Mouse (Mus musculus): ENCODE results near the gene Hsdl1. TPM values are rescaled to one million over a fixed set of nuclear protein-coding genes. Genes with fewer than 3 reads are reported as not detected.

Gene Hsdl1
- polyA plus RNA-seq, 1 experiment: 11.0 TPM

DNA sequence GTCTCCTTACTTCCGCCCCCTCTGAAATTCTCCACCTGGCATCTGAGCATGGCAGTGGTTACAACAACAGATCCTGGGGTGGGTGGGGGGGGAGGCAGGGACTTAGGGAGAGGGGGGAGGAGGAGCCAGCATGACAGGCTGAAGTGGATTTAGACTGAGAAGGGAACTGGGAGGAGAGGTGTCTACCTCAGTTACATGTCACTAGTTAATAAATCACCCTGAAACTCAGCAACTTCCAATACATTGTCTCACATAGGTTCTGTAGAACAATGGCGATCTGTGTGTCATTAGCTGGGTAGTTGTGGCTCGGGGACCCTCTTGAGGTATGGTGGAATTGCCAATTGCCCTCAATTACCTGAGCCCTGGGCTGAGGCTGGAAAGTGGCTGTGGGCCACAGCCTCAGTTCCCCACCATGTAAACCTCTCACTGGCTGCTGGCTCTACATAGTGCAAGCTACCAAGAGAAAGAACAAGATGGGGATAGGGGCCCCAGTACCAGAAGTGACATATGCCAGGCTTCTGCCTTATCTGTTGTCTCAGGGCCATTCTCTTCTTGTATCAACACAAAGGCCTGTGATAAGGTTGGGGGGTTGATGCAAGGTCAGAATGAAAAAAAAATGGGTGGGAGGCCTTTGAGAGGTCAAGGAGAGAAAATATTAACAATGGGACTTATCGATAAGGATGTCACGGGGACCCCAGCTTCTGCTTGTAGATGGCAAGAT is 5.6 kb upstream of the Hsdl1 start:
- H3K36me3 ChIP-seq (ENCODE audit: control insufficient read depth, insufficient read depth): no peaks in the 10 kb centered on the region
- peaks cover 66% of the 10 kb centered on the region for H3K27me3 ChIP-seq (ENCODE audit: control insufficient read depth, insufficient read depth, insufficient read length)
- no peaks in the 10 kb centered on the region for H3K79me2 ChIP-seq (ENCODE audit: control insufficient read depth, insufficient read depth)
- H3ac ChIP-seq (ENCODE audit: control insufficient read depth, insufficient read length, low read depth): no peak overlapping the region
- no peaks in the 10 kb centered on the region for H3K79me3 ChIP-seq (ENCODE audit: low read depth)
- no peak overlapping the region for H3K4me3 ChIP-seq (ENCODE audit: insufficient read depth, poor library complexity, severe bottlenecking)
- TF ChIP-seq MYOG (IDR thresholded peaks at IDR 0.05; ENCODE audit: control insufficient read depth, extremely low read depth, insufficient read length) (no peak), CEBPB (IDR thresholded peaks at IDR 0.05; ENCODE audit: low read depth) (no peak), MYOD1 (IDR thresholded peaks at IDR 0.05; ENCODE audit: control insufficient read depth, insufficient read length, low read depth) (no peak), FOSL1 (IDR thresholded peaks at IDR 0.05; ENCODE audit: insufficient read depth, low read length, poor library complexity, severe bottlenecking) (no peak), CTCF (IDR thresholded peaks at IDR 0.05; ENCODE audit: control insufficient read depth, insufficient read depth, insufficient read length) (no peak), MAX (IDR thresholded peaks at IDR 0.05) (no peak), USF1 (IDR thresholded peaks at IDR 0.05; ENCODE audit: low read depth) (no peak)

DNA sequence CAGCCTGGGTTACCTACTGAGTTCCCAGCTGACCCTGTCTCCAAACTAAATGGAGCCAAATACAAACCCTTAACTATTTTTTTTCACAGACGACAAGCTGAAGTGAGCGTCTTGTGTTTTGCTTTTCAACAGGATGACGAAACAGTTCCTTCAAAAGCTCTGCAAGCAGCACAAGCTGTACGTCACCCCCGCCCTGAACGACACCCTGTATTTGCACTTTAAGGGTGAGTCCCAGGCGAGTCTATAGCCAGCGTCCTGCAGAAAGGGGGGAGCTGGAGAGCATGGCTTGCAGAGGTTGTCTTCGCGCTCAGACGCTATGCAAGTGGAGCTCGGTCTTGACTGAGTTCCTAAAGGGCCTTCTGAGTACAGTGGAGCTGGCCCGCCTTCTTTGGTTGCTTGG is 4.1 kb upstream of the Hsdl1 start:
- H3K4me3 ChIP-seq (ENCODE audit: insufficient read depth, poor library complexity, severe bottlenecking): no peak overlapping the region
- H3K79me3 ChIP-seq (ENCODE audit: low read depth): no peaks in the 10 kb centered on the region
- no peak overlapping the region for H3ac ChIP-seq (ENCODE audit: control insufficient read depth, insufficient read length, low read depth)
- TF ChIP-seq USF1 (IDR thresholded peaks at IDR 0.05; ENCODE audit: low read depth) (no peak), MYOD1 (IDR thresholded peaks at IDR 0.05; ENCODE audit: control insufficient read depth, insufficient read length, low read depth) (no peak), CEBPB (IDR thresholded peaks at IDR 0.05; ENCODE audit: low read depth) (no peak), CTCF (IDR thresholded peaks at IDR 0.05; ENCODE audit: control insufficient read depth, insufficient read depth, insufficient read length) (no peak), FOSL1 (IDR thresholded peaks at IDR 0.05; ENCODE audit: insufficient read depth, low read length, poor library complexity, severe bottlenecking) (no peak), MAX (IDR thresholded peaks at IDR 0.05) (no peak), MYOG (IDR thresholded peaks at IDR 0.05; ENCODE audit: control insufficient read depth, extremely low read depth, insufficient read length) (no peak)
- H3K27me3 ChIP-seq (ENCODE audit: control insufficient read depth, insufficient read depth, insufficient read length): peaks cover 66% of the 10 kb centered on the region
- peaks cover 5% of the 10 kb centered on the region for H3K79me2 ChIP-seq (ENCODE audit: control insufficient read depth, insufficient read depth)
- H3K36me3 ChIP-seq (ENCODE audit: control insufficient read depth, insufficient read depth): no peaks in the 10 kb centered on the region

DNA sequence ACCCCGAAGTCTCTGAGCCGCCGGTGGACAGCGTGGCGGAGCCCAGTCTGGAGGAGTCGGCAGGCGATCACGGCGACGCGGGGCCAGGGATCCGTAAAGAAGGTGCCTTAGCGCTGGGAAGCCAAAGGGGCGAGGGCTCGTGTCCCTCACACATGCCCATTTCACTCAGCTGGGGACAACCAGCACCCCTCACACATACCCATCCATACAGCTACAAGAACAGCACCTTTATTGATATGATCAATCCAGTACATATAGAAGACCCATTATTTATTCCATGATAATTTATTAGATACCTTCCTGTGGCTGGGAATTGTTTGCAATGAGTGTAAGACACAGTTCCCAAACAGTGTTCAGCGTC is 363 bp upstream of the Hsdl1 start:
- Histone ChIP-seq H3K27me3 (ENCODE audit: control insufficient read depth, insufficient read depth, insufficient read length) (peaks cover 44% of the 10 kb centered on the region), H3K4me3 (ENCODE audit: insufficient read depth, poor library complexity, severe bottlenecking) (peak overlapping the region; percentile 53), H3K79me2 (ENCODE audit: control insufficient read depth, insufficient read depth) (peaks cover 11% of the 10 kb centered on the region), H3K36me3 (ENCODE audit: control insufficient read depth, insufficient read depth) (no peaks in the 10 kb centered on the region), H3ac (ENCODE audit: control insufficient read depth, insufficient read length, low read depth) (peak overlapping the region; percentile 76), H3K79me3 (ENCODE audit: low read depth) (no peaks in the 10 kb centered on the region)
- TF ChIP-seq MYOG (IDR thresholded peaks at IDR 0.05; ENCODE audit: control insufficient read depth, extremely low read depth, insufficient read length) (no peak), FOSL1 (IDR thresholded peaks at IDR 0.05; ENCODE audit: insufficient read depth, low read length, poor library complexity, severe bottlenecking) (no peak), CTCF (IDR thresholded peaks at IDR 0.05; ENCODE audit: control insufficient read depth, insufficient read depth, insufficient read length) (no peak), CEBPB (IDR thresholded peaks at IDR 0.05; ENCODE audit: low read depth) (no peak), USF1 (IDR thresholded peaks at IDR 0.05; ENCODE audit: low read depth) (no peak), MAX (IDR thresholded peaks at IDR 0.05) (no peak), MYOD1 (IDR thresholded peaks at IDR 0.05; ENCODE audit: control insufficient read depth, insufficient read length, low read depth) (no peak)

DNA sequence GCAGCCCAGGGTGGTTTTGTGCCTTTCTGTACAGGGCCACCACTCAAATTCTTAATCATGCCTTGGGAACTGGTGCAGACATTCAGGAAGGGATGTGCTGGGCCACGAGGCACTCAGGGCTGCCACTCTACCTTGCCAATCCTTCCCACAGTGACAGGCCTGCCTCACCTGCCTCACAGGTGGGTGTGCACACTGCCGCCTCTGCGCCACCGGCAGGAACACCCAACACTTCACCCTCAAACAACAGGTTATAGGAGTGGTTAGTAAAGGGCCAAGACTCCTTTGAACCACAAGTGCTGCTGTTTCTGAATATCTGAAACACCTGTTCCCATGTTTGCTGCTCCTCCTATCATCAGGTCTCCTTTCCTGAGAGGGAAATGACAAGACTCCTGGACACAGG is 2.6 kb downstream of the Hsdl1 start:
- H3K79me2 ChIP-seq (ENCODE audit: control insufficient read depth, insufficient read depth): peaks cover 11% of the 10 kb centered on the region
- H3K27me3 ChIP-seq (ENCODE audit: control insufficient read depth, insufficient read depth, insufficient read length): peaks cover 16% of the 10 kb centered on the region
- H3ac ChIP-seq (ENCODE audit: control insufficient read depth, insufficient read length, low read depth): no peak overlapping the region
- H3K79me3 ChIP-seq (ENCODE audit: low read depth): no peaks in the 10 kb centered on the region
- no peak overlapping the region for H3K4me3 ChIP-seq (ENCODE audit: insufficient read depth, poor library complexity, severe bottlenecking)
- no peak for TF ChIP-seq USF1 (IDR thresholded peaks at IDR 0.05; ENCODE audit: low read depth)
- TF ChIP-seq FOSL1 (IDR thresholded peaks at IDR 0.05; ENCODE audit: insufficient read depth, low read length, poor library complexity, severe bottlenecking): no peak
- no peak for TF ChIP-seq CEBPB (IDR thresholded peaks at IDR 0.05; ENCODE audit: low read depth)
- TF ChIP-seq MAX (IDR thresholded peaks at IDR 0.05): no peak
- TF ChIP-seq MYOG (IDR thresholded peaks at IDR 0.05; ENCODE audit: control insufficient read depth, extremely low read depth, insufficient read length): no peak
- TF ChIP-seq CTCF (IDR thresholded peaks at IDR 0.05; ENCODE audit: control insufficient read depth, insufficient read depth, insufficient read length): no peak
- no peak for TF ChIP-seq MYOD1 (IDR thresholded peaks at IDR 0.05; ENCODE audit: control insufficient read depth, insufficient read length, low read depth)
- no peaks in the 10 kb centered on the region for H3K36me3 ChIP-seq (ENCODE audit: control insufficient read depth, insufficient read depth)

DNA sequence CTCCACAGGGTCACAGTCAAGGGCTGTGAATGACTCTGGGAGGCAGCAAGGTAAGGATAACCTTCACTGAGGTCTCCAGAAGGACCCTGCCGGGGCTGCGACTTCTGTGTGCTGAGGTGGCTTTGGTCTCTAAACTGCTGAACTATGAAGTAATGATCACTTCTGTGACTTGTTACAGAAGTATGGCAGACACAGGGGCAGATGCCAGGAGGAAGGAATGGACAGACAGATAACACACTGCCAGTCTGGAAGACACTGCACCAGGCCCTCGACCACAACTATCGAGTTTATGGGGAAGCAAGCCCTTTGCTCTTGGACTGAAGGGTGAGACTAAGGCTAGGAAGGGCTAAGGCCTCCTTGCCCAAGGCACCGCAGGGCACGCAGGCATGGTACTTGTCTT is 3.8 kb downstream of the Hsdl1 start:
- peaks cover 11% of the 10 kb centered on the region for H3K79me2 ChIP-seq (ENCODE audit: control insufficient read depth, insufficient read depth)
- H3K36me3 ChIP-seq (ENCODE audit: control insufficient read depth, insufficient read depth): no peaks in the 10 kb centered on the region
- TF ChIP-seq FOSL1 (IDR thresholded peaks at IDR 0.05; ENCODE audit: insufficient read depth, low read length, poor library complexity, severe bottlenecking): no peak
- no peak for TF ChIP-seq MYOG (IDR thresholded peaks at IDR 0.05; ENCODE audit: control insufficient read depth, extremely low read depth, insufficient read length)
- TF ChIP-seq MAX (IDR thresholded peaks at IDR 0.05): no peak
- TF ChIP-seq USF1 (IDR thresholded peaks at IDR 0.05; ENCODE audit: low read depth): no peak
- TF ChIP-seq MYOD1 (IDR thresholded peaks at IDR 0.05; ENCODE audit: control insufficient read depth, insufficient read length, low read depth): no peak
- TF ChIP-seq CTCF (IDR thresholded peaks at IDR 0.05; ENCODE audit: control insufficient read depth, insufficient read depth, insufficient read length): no peak
- no peak for TF ChIP-seq CEBPB (IDR thresholded peaks at IDR 0.05; ENCODE audit: low read depth)
- H3ac ChIP-seq (ENCODE audit: control insufficient read depth, insufficient read length, low read depth): no peak overlapping the region
- H3K27me3 ChIP-seq (ENCODE audit: control insufficient read depth, insufficient read depth, insufficient read length): peaks cover 3% of the 10 kb centered on the region
- no peaks in the 10 kb centered on the region for H3K79me3 ChIP-seq (ENCODE audit: low read depth)
- no peak overlapping the region for H3K4me3 ChIP-seq (ENCODE audit: insufficient read depth, poor library complexity, severe bottlenecking)
